Mouse (Mus musculus) midbrain, embryonic 13.5 days (tissue): ENCODE results near the gene Gpatch8. TPM values are rescaled to one million over a fixed set of nuclear protein-coding genes. Genes with fewer than 3 reads are reported as not detected.

Experiments used
- ATAC-seq: fragments of 200-750 bp; cut with Nextera tagmentation; 2 replicates; pipeline ENCODE4 v1.8.0; 2017; ENCODE audit warnings: mild to moderate bottlenecking, moderate TSS enrichment, moderate library complexity
- H3K27ac ChIP-seq: fragments of 300-500 bp; sonication (generic); 2 replicates; pipeline ENCODE4 v1.5.1; 2015; ENCODE audit warnings: inconsistent platforms, mild to moderate bottlenecking, moderate library complexity
- H3K27me3 ChIP-seq: fragments of 300-500 bp; sonication (generic); 2 replicates; pipeline ENCODE4 v1.6.1; 2015; ENCODE audit warnings: mild to moderate bottlenecking, inconsistent platforms
- H3K36me3 ChIP-seq: fragments of 300-500 bp; sonication (generic); 2 replicates; pipeline ENCODE4 v1.6.1; 2015; ENCODE audit warnings: mild to moderate bottlenecking, inconsistent platforms
- H3K4me1 ChIP-seq: fragments of 300-500 bp; sonication (generic); replicated peaks from 2 replicates; pipeline ENCODE4 v1.6.1; 2015; ENCODE audit warnings: inconsistent platforms
- H3K4me2 ChIP-seq: fragments of 300-500 bp; sonication (generic); replicated peaks from 2 replicates; pipeline ENCODE4 v1.6.1; 2015; ENCODE audit warnings: moderate library complexity, mild to moderate bottlenecking, inconsistent platforms
- H3K4me3 ChIP-seq: fragments of 300-500 bp; sonication (generic); replicated peaks from 2 replicates; pipeline ENCODE4 v1.5.1; 2015; ENCODE audit warnings: mild to moderate bottlenecking, inconsistent platforms
- H3K9ac ChIP-seq: fragments of 300-500 bp; sonication (generic); replicated peaks from 2 replicates; pipeline ENCODE4 v1.6.1; 2015; ENCODE audit warnings: mild to moderate bottlenecking, inconsistent platforms
- H3K9me3 ChIP-seq: fragments of 300-500 bp; sonication (generic); 2 replicates; pipeline ENCODE4 v1.6.1; 2016; ENCODE audit warnings: mild to moderate bottlenecking, inconsistent platforms
- WGBS: fragments of 180-500 bp; shearing (Covaris S2); methylation state at CpG from one replicate; pipeline ENCODE4 v1.1.7; 2015; 5-methylcytosine and 5-hydroxymethylcytosine counted together
- polyA plus RNA-seq: library from polyadenylated mRNA; unstranded; fragments of >200 nt; fragmentation: Nextera tagmentation; extraction: Ambion mirVana; gene quantifications from 2 replicates; pipeline ENCODE4 v1.2.1, GENCODE M21; 2015

The Gpatch8 gene
- polyA plus RNA-seq, 1 experiment from 2014 or later = 84.5 TPM

DNA sequence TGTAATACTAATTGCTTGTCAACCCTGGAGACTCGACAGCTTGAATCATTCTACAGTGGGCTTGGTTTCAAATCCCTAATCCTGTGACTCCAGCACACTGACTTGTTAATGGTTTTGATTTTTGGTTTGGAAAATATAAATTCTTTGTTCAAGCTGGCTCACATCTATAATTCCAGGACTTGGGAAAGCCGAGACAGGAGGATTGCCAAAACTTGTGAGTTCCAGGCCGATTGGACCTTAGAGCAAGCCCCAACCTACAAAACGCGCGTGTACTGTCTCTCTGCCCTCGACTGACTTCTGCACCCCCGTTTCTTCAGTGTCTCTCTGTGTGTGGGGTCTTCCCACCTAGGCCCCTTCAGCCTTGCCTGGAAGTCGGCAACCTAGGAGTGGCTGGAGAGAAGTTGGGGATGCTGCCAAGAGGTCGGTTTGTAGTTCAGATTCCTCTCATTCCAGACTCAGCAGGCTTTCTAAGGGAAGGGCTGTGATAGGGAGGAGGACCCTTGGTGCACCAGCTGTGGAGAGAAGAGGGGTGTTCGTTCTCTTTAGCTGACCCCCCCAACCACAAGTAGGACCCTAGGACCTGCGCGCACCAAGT is 25.9 kb upstream of the Gpatch8 start:
- Histone ChIP-seq H3K4me3 (no peak overlapping the region), H3K27me3 (peaks cover 27% of the 10 kb centered on the region), H3K9me3 (no peaks in the 10 kb centered on the region), H3K4me1 (peaks cover 43% of the 10 kb centered on the region), H3K27ac (peak overlapping the region; percentile 70), H3K9ac (no peak overlapping the region), H3K4me2 (no peak overlapping the region), H3K36me3 (no peaks in the 10 kb centered on the region)
- 19% methylated on average over 13 of the region's 13 CpGs for WGBS
- ATAC-seq = no peak

DNA sequence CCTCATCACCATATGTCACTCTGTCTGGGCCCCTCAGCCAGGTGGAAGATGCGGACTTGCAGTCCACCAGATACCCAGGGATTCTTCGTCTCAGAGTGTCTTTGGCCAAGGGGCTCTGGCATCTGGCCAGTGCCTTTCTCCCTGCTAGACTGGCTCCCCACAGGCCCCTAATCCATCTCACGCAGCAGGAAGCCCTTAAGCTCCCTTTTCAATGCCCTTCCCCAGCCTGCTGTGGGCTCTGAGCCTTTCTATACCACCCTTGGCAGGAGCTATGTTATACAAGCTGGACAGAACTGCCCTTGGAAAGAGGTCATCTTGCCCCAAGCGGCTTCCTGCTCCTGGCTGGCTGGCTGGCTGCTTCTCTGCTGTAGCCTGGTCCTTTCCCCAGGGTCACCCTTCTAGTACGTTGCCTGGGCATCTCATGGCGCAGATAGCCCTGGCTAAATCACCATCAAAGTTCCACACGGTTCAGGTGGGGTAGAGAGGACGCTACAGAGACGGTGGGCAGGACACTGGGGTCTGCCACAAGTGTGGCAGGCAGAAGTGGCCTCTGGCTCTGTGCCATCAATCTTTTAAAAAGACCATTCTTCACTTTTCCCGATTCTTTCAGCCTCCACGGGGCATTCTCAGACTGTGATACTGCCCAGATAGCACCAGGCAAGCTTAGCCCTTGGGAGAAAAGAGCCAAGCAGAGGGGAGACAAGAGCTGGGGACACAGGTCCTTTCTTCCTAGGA is 25.3 kb upstream of the Gpatch8 start:
- Histone ChIP-seq H3K27me3 (peaks cover 29% of the 10 kb centered on the region), H3K4me2 (peak overlapping the region; percentile 4; the same call in 1 of the 2 replicates), H3K36me3 (no peaks in the 10 kb centered on the region), H3K9me3 (no peaks in the 10 kb centered on the region), H3K4me1 (peaks cover 43% of the 10 kb centered on the region), H3K9ac (no peak overlapping the region), H3K27ac (peak overlapping the region; percentile 70), H3K4me3 (no peak overlapping the region)
- 7% methylated on average over 11 of the region's 11 CpGs for WGBS
- peak; percentile 63 for ATAC-seq

DNA sequence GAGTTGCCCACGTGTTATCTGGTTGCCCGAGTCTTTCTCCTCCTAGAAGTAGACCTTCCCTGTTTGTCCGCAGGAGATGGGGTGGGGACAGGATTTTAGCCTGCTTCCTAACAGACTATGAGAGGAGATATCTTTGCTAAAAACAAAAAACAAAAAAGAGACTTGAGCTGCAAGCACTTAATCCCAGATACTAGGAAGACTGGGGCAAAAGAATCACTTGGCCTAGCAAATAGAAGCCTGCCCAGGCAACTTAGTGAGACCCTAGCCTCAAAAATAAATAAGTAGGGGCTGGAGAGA is 23.8 kb upstream of the Gpatch8 start:
- Histone ChIP-seq H3K27ac (peak overlapping the region; percentile 79), H3K9me3 (no peaks in the 10 kb centered on the region), H3K9ac (0 out of 2 replicates have a peak overlapping the region, but pooled peaks have one; percentile 46), H3K4me1 (peaks cover 43% of the 10 kb centered on the region), H3K4me2 (peak overlapping the region; percentile 43; the same call in 1 of the 2 replicates), H3K27me3 (peaks cover 28% of the 10 kb centered on the region), H3K36me3 (no peaks in the 10 kb centered on the region), H3K4me3 (no peak overlapping the region)
- WGBS = 15% methylated on average over 3 of the region's 3 CpGs
- no peak for ATAC-seq

DNA sequence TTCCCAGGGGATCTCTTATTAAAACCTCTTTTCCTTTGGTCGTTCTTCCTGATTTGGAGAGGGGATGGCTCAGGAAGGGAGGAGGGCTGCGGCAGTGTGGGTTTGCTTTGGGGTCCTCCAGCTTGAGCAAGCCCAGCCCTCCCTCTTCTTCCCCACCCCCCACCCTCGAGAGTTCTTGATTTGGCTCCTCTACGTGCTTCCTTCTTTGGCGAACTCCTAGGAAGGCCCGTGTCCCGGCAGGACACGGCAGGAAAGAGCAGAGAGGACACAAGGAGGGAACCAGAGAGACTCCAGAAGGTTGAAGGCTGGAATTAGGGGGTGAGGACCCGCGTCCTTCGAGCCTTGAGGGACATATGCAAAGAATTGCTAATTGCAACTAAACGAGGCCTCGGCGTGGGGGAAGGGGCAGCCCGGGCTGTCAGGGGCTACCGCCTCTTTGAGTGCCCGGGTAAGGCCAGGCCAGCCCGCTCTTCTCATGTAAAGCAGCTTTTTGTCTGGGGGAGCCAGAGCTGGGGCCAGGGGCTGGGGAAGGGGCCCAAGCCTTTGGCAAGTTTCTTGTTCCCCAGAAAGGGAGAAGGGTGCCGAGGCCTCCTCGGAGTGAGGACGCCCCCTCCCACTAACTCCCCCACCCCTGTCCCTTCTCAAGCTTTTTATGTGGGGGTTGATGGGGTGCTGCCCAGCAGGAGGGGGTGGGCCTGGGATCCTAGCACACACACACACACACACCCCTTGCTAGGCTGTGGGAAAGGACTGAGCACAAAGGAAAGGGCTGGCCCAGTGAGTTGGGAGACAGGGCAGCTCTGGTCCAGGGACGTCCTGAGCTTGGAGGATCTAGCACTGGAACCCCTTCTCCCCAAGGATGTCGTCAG is 23.2 kb upstream of the Gpatch8 start, which contains the start of gene Gm11627:
Gene Gm11627 (minus strand): TSS at position 297 of the 869 bp plus-strand sequence.
- peaks cover 25% of the 10 kb centered on the region for H3K27me3 ChIP-seq
- 5% methylated on average over 23 of the region's 23 CpGs for WGBS
- peak within 1 kb of the TSS; percentile 43 for H3K4me2 ChIP-seq
- H3K4me3 ChIP-seq = peak within 1 kb of the TSS; percentile 19
- H3K9ac ChIP-seq = peak within 1 kb of the TSS; percentile 46; the same call in 1 of the 2 replicates
- ATAC-seq = peak; percentile 89
- peak within 1 kb of the TSS; percentile 79 for H3K27ac ChIP-seq
- no peaks in the 10 kb centered on the region for H3K9me3 ChIP-seq
- peaks cover 43% of the 10 kb centered on the region for H3K4me1 ChIP-seq
- no peaks in the 10 kb centered on the region for H3K36me3 ChIP-seq

DNA sequence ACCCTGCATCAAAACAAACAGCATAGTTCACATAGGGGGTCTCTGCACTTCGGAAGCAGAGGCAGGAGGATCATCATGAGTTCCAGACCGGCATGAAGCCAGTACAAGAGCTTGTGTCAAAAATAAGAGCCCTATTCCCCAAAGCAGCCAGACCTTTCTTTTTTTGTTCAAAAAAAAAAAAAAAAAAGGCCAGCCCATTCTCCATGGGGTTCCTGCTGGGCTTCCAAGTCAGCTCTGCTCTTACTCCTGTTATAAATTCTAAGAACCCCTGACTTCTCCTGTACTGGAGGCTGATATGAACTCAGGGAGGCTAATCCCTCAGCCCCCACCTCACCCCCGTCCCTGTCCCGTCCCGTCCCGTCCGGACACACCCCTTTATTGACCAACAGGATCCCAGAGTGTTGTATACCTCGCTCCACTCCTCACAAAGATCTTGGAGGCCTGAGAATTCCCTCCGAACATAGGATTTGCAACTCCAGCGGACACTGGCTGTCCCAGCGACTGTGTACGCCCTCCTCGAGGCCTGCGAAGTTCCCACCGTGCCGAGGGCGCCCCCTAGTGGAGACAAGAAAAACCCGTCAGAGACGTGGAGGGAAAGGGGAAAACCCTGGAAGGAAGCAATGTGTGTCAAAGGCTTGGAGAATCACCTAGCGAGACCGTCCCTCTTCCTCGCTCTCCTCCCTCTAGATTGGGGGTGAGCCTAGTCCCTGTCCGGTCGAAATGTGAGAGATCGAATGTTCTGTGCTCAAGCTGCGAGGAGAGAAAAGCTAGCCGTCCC is 22.3 kb upstream of the Gpatch8 start:
- Histone ChIP-seq H3K4me3 (peak overlapping the region; percentile 19), H3K4me1 (peaks cover 43% of the 10 kb centered on the region), H3K9ac (0 out of 2 replicates have a peak overlapping the region, but pooled peaks have one; percentile 46), H3K27me3 (peaks cover 19% of the 10 kb centered on the region), H3K36me3 (no peaks in the 10 kb centered on the region), H3K4me2 (peak overlapping the region; percentile 43), H3K27ac (peak overlapping the region; percentile 79), H3K9me3 (no peaks in the 10 kb centered on the region)
- WGBS = 4% methylated on average over 27 of the region's 27 CpGs
- peak; percentile 34; the same call in 1 of the 2 replicates for ATAC-seq

DNA sequence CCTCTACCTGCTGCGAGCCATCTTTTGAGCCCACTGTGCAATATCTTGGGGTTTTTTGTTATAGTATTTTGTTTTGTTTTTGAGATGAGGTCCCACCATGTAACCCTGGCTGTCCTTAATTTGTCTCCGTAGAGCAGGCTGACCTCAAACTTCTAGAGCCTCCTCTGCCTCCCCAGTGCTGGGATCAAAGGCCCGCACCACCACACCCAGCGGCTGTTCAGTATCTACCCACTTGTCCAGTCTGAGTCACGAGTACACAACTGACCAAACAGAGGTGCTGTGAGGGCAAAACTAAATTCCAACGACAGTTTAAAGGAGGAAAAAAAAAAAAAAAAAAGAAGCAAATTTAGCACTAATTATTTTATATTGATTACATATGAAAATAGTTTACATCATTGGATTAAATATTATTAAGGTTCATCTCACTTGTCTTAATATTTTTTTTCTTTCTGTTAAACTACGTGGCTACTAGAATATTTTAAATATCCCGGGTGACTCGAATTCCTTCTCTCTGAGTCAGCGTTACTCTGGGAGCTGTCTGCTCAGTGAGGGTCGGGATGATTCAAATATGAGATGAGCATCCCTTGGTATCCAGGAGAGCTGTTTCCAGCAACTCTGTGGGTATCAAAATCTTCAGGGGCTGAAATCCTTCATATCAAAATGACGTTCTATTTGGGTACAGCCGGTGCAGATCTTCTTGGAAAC is 20.0 kb upstream of the Gpatch8 start:
- H3K9ac ChIP-seq = no peak overlapping the region
- H3K27ac ChIP-seq = no peak overlapping the region
- WGBS = 77% methylated on average over 13 of the region's 13 CpGs
- no peak overlapping the region for H3K4me2 ChIP-seq
- H3K4me1 ChIP-seq = peaks cover 29% of the 10 kb centered on the region
- ATAC-seq = no peak
- H3K27me3 ChIP-seq = peaks cover 5% of the 10 kb centered on the region; the same call in 1 of the 2 replicates
- H3K4me3 ChIP-seq = no peak overlapping the region
- H3K9me3 ChIP-seq = no peaks in the 10 kb centered on the region
- no peaks in the 10 kb centered on the region for H3K36me3 ChIP-seq

DNA sequence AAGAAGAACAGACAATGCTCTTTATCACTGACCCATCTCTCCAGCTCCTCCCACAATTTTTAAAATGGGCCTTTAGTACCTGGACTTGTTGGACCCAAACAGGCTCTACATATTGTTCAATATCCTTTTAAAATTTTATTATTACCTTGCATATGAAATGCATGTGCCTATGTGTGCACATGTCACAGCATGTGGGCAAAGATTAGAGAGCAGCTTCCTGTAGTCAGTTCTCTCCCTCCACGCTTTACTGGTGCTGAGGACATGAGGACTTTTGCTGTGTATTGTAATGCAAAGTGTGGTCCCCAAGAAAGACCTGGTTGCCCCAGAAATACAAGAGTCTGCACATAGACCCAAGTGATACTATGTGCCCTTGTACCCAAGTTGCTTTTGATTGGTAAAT is 18.8 kb upstream of the Gpatch8 start:
- no peak overlapping the region for H3K27ac ChIP-seq
- no peak overlapping the region for H3K4me2 ChIP-seq
- H3K9ac ChIP-seq = no peak overlapping the region
- no peak overlapping the region for H3K4me3 ChIP-seq
- ATAC-seq = no peak
- H3K36me3 ChIP-seq = no peaks in the 10 kb centered on the region
- H3K27me3 ChIP-seq = peaks cover 5% of the 10 kb centered on the region; the same call in 1 of the 2 replicates
- WGBS = 37% methylated on average over 1 of the region's 1 CpGs
- peaks cover 21% of the 10 kb centered on the region for H3K4me1 ChIP-seq
- no peaks in the 10 kb centered on the region for H3K9me3 ChIP-seq

DNA sequence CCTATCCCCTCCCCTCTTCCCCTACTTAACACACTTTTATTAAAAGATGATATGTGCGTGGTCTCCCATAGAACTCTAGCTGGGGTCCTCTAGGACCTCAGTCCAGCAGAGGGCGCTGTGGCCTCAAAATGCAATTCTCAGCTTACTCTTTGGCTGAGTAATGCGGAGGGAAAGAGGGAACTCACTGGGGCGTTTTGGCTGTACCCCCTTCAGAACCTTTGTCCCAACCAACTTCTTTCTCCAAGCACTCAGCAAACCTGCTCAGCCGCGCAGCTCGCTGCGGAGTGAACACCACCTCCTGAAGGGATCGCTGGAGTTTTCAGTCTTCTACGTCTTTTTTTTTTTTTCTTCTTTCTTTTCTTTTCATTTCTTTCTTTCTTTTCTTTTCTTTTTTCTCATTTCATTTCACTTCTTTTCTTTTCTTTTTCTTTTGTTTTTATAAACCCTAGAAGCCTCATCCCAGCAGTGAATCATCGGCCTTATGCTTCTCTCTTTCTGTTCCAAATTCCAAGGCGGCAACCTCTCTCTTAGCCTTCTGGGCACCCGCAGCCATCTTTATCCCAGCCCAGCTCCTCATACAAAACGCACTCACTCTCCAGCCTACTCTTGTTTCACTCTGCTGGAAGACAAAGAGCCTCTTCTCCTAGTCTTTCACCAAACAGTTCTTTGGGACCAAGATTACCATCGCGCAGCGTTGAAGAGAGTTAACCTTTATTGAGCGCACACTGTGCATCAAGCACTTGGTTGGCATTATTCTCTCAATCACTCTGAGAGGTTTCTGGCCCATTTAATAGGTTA is 16.9 kb upstream of the Gpatch8 start:
- peak overlapping the region; percentile 64 for H3K4me2 ChIP-seq
- no peak overlapping the region for H3K27ac ChIP-seq
- H3K9ac ChIP-seq = peak overlapping the region; percentile 44; the same call in 1 of the 2 replicates
- peaks cover 5% of the 10 kb centered on the region; the same call in 1 of the 2 replicates for H3K27me3 ChIP-seq
- no peak for ATAC-seq
- H3K36me3 ChIP-seq = no peaks in the 10 kb centered on the region
- H3K4me1 ChIP-seq = 0 out of 2 replicates have a peak, but pooled peaks cover 3% of the 10 kb centered on the region
- no peaks in the 10 kb centered on the region for H3K9me3 ChIP-seq
- WGBS = 5% methylated on average over 18 of the region's 18 CpGs
- peak overlapping the region; percentile 37 for H3K4me3 ChIP-seq

DNA sequence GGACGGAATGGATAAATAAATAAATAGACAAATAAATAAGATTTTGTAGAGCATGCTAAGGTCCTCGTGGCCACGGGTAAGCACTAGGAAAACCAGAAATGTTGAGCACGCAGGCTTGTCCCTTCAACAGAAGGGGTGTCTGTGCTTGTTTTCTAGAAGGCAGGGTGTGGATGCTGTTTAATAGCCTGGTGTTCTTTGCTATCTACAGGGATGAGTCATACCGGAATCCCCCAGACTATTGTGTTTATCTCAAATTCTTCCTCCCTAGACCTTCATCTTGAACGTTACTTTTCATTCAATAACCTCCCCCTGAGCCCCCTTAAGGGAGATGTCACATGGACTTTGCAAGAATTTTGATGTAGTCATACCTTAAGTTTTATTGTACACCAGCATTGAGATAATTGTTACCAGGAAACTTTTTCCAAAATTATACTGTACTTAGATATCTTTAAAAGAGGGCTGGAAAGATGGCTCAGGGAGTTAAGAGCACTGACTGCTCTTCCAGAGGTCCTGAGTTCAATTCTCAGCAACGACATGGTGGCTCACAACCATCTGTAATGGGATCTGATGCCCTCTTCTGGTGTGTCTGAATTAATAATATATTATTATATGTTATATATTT is 12.7 kb upstream of the Gpatch8 start:
- Histone ChIP-seq H3K36me3 (no peaks in the 10 kb centered on the region), H3K4me3 (no peak overlapping the region), H3K9ac (no peak overlapping the region), H3K9me3 (no peaks in the 10 kb centered on the region), H3K27ac (no peak overlapping the region), H3K27me3 (no peaks in the 10 kb centered on the region), H3K4me1 (0 out of 2 replicates have a peak, but pooled peaks cover 2% of the 10 kb centered on the region), H3K4me2 (no peak overlapping the region)
- WGBS = 83% methylated on average over 7 of the region's 7 CpGs
- no peak for ATAC-seq

DNA sequence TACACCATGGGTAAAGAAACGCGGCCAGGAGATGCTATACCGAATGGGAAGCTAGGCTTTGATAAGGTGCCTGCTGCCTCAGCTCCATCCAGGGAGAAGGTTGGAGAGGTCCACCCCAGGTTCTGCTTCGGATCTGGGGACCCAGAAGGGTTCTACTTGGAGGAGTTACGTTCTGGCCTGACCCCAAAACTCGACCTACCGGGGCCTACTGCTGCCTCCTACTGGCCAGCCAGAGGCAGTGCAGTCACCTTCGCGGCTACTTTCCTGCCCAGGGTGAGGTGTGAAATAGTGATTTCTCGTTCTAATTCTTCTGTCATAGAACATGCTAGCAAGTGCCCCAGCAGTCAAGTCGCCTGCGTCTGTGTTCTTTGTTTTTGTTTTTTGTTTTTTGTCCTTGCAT is 12.0 kb upstream of the Gpatch8 start:
- WGBS = 81% methylated on average over 12 of the region's 12 CpGs
- Histone ChIP-seq H3K27me3 (no peaks in the 10 kb centered on the region), H3K9me3 (no peaks in the 10 kb centered on the region), H3K4me1 (0 out of 2 replicates have a peak, but pooled peaks cover under 1% of the 10 kb centered on the region), H3K4me2 (no peak overlapping the region), H3K36me3 (no peaks in the 10 kb centered on the region), H3K27ac (no peak overlapping the region), H3K4me3 (no peak overlapping the region), H3K9ac (no peak overlapping the region)
- no peak for ATAC-seq
